Mouse (Mus musculus) CD4-positive helper T cell, adult 2 months (primary cell): Measurements from ENCODE around the gene Dtl.

Experiments used
- DNase-seq: peaks from one replicate; pipeline ENCODE4 v3.0.0-alpha.2; 2012; ENCODE audit warnings: low read depth, missing footprints, low spot score

The Dtl gene

GRCm38 (mm10) chr1:191581641-191582040 lies 6.3 kb upstream of the Dtl start:
- no peak for DNase-seq

GRCm38 (mm10) chr1:191579524-191579923 lies 4.2 kb upstream of the Dtl start:
- DNase-seq: peak; percentile 68

- peak; percentile 80 for DNase-seq
These were observed 380 bp downstream of the Dtl start for GRCm38 (mm10) chr1:191574871-191575457.

GRCm38 (mm10) chr1:191573906-191574639 lies 1.3 kb downstream of the Dtl start:
- peak; percentile 39 for DNase-seq

GRCm38 (mm10) chr1:191570415-191570814 lies 4.9 kb downstream of the Dtl start:
- no peak for DNase-seq

GRCm38 (mm10) chr1:191569625-191570024 lies 5.7 kb downstream of the Dtl start:
- DNase-seq: no peak

- no peak for DNase-seq
These were observed 7.5 kb downstream of the Dtl start for GRCm38 (mm10) chr1:191567859-191568258.

GRCm38 (mm10) chr1:191562823-191563365 lies 12.4 kb downstream of the Dtl start:
- DNase-seq: peak; percentile 73

GRCm38 (mm10) chr1:191559779-191560178 lies 15.6 kb downstream of the Dtl start:
- no peak for DNase-seq

GRCm38 (mm10) chr1:191557109-191557508 lies 18.2 kb downstream of the Dtl start:
- DNase-seq: no peak

- no peak for DNase-seq
These were observed 24.6 kb downstream of the Dtl start for GRCm38 (mm10) chr1:191550786-191551185.

- no peak for DNase-seq
These were observed 31.6 kb downstream of the Dtl start for GRCm38 (mm10) chr1:191543747-191544146.

GRCm38 (mm10) chr1:191541619-191542018 lies 33.7 kb downstream of the Dtl start:
- no peak for DNase-seq

GRCm38 (mm10) chr1:191541014-191541413 lies 34.3 kb downstream of the Dtl start:
- no peak for DNase-seq

- no peak for DNase-seq
These were observed 35.0 kb downstream of the Dtl start for GRCm38 (mm10) chr1:191540300-191540699.

- no peak for DNase-seq
These were observed 40.4 kb downstream of the Dtl start for GRCm38 (mm10) chr1:191534896-191535295.

- DNase-seq: no peak
These were observed 44.3 kb downstream of the Dtl start for GRCm38 (mm10) chr1:191531023-191531422.

- no peak for DNase-seq
These were observed 45.9 kb downstream of the Dtl start for GRCm38 (mm10) chr1:191529406-191529805.

- no peak for DNase-seq
These were observed 47.3 kb downstream of the Dtl start for GRCm38 (mm10) chr1:191527921-191528612.

GRCm38 (mm10) chr1:191527089-191527488 lies 48.3 kb downstream of the Dtl start:
- no peak for DNase-seq

GRCm38 (mm10) chr1:191521395-191521794 lies 53.9 kb downstream of the Dtl start:
- DNase-seq: no peak

- no peak for DNase-seq
These were observed 54.7 kb downstream of the Dtl start for GRCm38 (mm10) chr1:191520669-191521068.
